Mouse (Mus musculus): ENCODE measurements around the gene Zfp93. TPM values are rescaled to one million over a fixed set of nuclear protein-coding genes. Genes with fewer than 3 reads are reported as not detected.

Zfp93 gene
- 1 to 10 TPM in 1 of 2 experiments, under 1 TPM in 1; 0.38 to 4.9 TPM for polyA plus RNA-seq (2017; shearing (Covaris generic))

GRCm38 (mm10) chr7:24270288-24270672 lies at the start of gene Zfp93:
Gene Zfp93, plus strand, starts transcription at chr7:24270420.

GRCm38 (mm10) chr7:24237040-24237791 lies 33.0 kb upstream of the Zfp93 start, which contains the start of gene Zfp109:
Gene Zfp109, minus strand, starts transcription at chr7:24237560.

GRCm38 (mm10) chr7:24254633-24255474 lies 15.4 kb upstream of the Zfp93 start, which contains the start of gene Zfp108:
Gene Zfp108, plus strand, starts transcription at chr7:24254794.

GRCm38 (mm10) chr7:24300771-24301282 lies 30.6 kb downstream of the Zfp93 start, which contains the start of gene Zfp61:
Gene Zfp61, minus strand, starts transcription at chr7:24301232.

GRCm38 (mm10) chr7:24316567-24317092 lies 46.4 kb downstream of the Zfp93 start, which contains the start of gene Zfp94:
Gene Zfp94, minus strand, starts transcription at chr7:24316666.

Other genes with a start within 250 kb of the Zfp93 start
- gene Vmn1r183, start 217.2 kb upstream of the Zfp93 start, polyA plus RNA-seq (2017; shearing (Covaris generic)): under 1 TPM in 1 of 2 experiments, not detected in 1; 0.06 TPM
- gene Zfp180, start 188.5 kb upstream of the Zfp93 start, polyA plus RNA-seq (2017; shearing (Covaris generic)): 10 to 100 TPM; 19.4 to 25.0 TPM
- 1 to 10 TPM; 1.2 to 2.3 TPM for gene Zfp112, start 158.1 kb upstream of the Zfp93 start, polyA plus RNA-seq (2017; shearing (Covaris generic))
- 10 to 100 TPM; 13.6 to 17.9 TPM for gene Zfp235, start 136.3 kb upstream of the Zfp93 start, polyA plus RNA-seq (2017; shearing (Covaris generic))
- gene Zfp114, start 95.4 kb upstream of the Zfp93 start, polyA plus RNA-seq (2017; shearing (Covaris generic)): under 1 TPM; 0.47 to 0.77 TPM
- gene Zfp111, start 59.0 kb upstream of the Zfp93 start, polyA plus RNA-seq (2017; shearing (Covaris generic)): 1 to 10 TPM in 1 of 2 experiments, under 1 TPM in 1; 0.30 to 1.6 TPM
- gene Zfp109, start 32.9 kb upstream of the Zfp93 start, polyA plus RNA-seq (2017; shearing (Covaris generic)): 1 to 10 TPM; 2.6 TPM
- gene Zfp108, start 15.6 kb upstream of the Zfp93 start, polyA plus RNA-seq (2017; shearing (Covaris generic)): under 1 TPM in 1 of 2 experiments, not detected in 1; 0.64 TPM
- gene Zfp61, start 30.8 kb downstream of the Zfp93 start, polyA plus RNA-seq (2017; shearing (Covaris generic)): 10 to 100 TPM; 12.4 to 17.5 TPM
- gene Zfp94, start 46.2 kb downstream of the Zfp93 start, polyA plus RNA-seq (2017; shearing (Covaris generic)): 10 to 100 TPM in 1 of 2 experiments, 1 to 10 TPM in 1; 6.6 to 10.0 TPM
- not detected for gene Tescl, start 63.5 kb downstream of the Zfp93 start, polyA plus RNA-seq (2017; shearing (Covaris generic))
- not detected for gene Lypd5, start 78.8 kb downstream of the Zfp93 start, polyA plus RNA-seq (2017; shearing (Covaris generic))
- 100 to 1,000 TPM; 272 to 290 TPM for gene Kcnn4, start 99.8 kb downstream of the Zfp93 start, polyA plus RNA-seq (2017; shearing (Covaris generic))
- gene Smg9, start 129.2 kb downstream of the Zfp93 start, polyA plus RNA-seq (2017; shearing (Covaris generic)): 10 to 100 TPM; 48.9 to 57.5 TPM
- under 1 TPM in 1 of 2 experiments, not detected in 1; 0.10 TPM for gene Irgc1, start 181.9 kb downstream of the Zfp93 start, polyA plus RNA-seq (2017; shearing (Covaris generic))
- 1 to 10 TPM in 1 of 2 experiments, under 1 TPM in 1; 0.31 to 3.7 TPM for gene Plaur, start 192.1 kb downstream of the Zfp93 start, polyA plus RNA-seq (2017; shearing (Covaris generic))
- gene Cadm4, start 211.6 kb downstream of the Zfp93 start, polyA plus RNA-seq (2017; shearing (Covaris generic)): under 1 TPM in 1 of 2 experiments, not detected in 1; 0.25 TPM
- 1 to 10 TPM; 1.3 to 2.3 TPM for gene Zfp428, start 236.6 kb downstream of the Zfp93 start, polyA plus RNA-seq (2017; shearing (Covaris generic))
- gene AC161166.1, start 242.0 kb downstream of the Zfp93 start, polyA plus RNA-seq (2017; shearing (Covaris generic)): under 1 TPM in 1 of 2 experiments, not detected in 1; 0.17 TPM